Mouse (Mus musculus) CH12.LX (cell line): ENCODE data around the gene Zfp638. TPM values are rescaled to one million over a fixed set of nuclear protein-coding genes. Genes with fewer than 3 reads are reported as not detected.

Experiments used
- DNase-seq: peaks from one replicate; pipeline ENCODE4 v3.0.0-alpha.2; 2013; ENCODE audit errors: extremely low read depth
- H3K27ac ChIP-seq: 2 replicates; pipeline ENCODE4 v1.5.1; 2012; ENCODE audit warnings: low read depth, mild to moderate bottlenecking, control low read depth, moderate library complexity; ENCODE audit not compliant: insufficient read depth
- H3K27me3 ChIP-seq: replicated peaks from 2 replicates; pipeline ENCODE3; 2012; ENCODE audit warnings: inconsistent platforms
- H3K36me3 ChIP-seq, 2 experiments: replicated peaks in 1 of 2; 2 replicates each; pipeline versions ENCODE3 to v1.6.1; 2012; ENCODE audit warnings: inconsistent platforms in 1 of 2, low read length in 1 of 2, mild to moderate bottlenecking in 1 of 2, mixed read lengths in 1 of 2, moderate library complexity in 1 of 2; ENCODE audit not compliant: control insufficient read depth in 1 of 2, insufficient read depth in 1 of 2
- H3K4me1 ChIP-seq, 2 experiments: 2 replicates each; pipeline ENCODE4 v1.6.1; 2012; ENCODE audit warnings: inconsistent platforms in 1 of 2, moderate library complexity in 1 of 2; ENCODE audit not compliant: insufficient read depth in 2 of 2, control insufficient read depth in 1 of 2
- H3K4me2 ChIP-seq: 2 replicates; pipeline ENCODE4 v1.6.1; 2012; ENCODE audit warnings: low read depth, mild to moderate bottlenecking, control low read depth; ENCODE audit not compliant: poor library complexity, insufficient read depth, severe bottlenecking
- H3K4me3 ChIP-seq, 3 experiments: fragments of 150-350 bp in 1 of 3; sonication (generic) in 1 of 3; replicated peaks in 1 of 3; 2 replicates each; pipeline versions ENCODE3 to v1.5.1; 2011 to 2012; ENCODE audit warnings: low read depth in 2 of 3, low read length in 2 of 3, mild to moderate bottlenecking in 2 of 3, moderate library complexity in 2 of 3, control low read depth in 1 of 3, improper control_type of control experiment in 1 of 3, inconsistent platforms in 1 of 3, mixed read lengths in 1 of 3; ENCODE audit not compliant: poor library complexity in 1 of 3
- H3K79me2 ChIP-seq: replicated peaks from 2 replicates; pipeline ENCODE4 v1.6.1; 2012; ENCODE audit warnings: mild to moderate bottlenecking, moderate library complexity; ENCODE audit not compliant: control insufficient read depth, poor library complexity, insufficient read depth, severe bottlenecking; ENCODE audit errors: extremely low read depth
- H3K9ac ChIP-seq: 2 replicates; pipeline ENCODE4 v1.6.1; 2012; ENCODE audit warnings: low read depth, mild to moderate bottlenecking, control low read depth, moderate library complexity; ENCODE audit not compliant: insufficient read depth
- H3K9me3 ChIP-seq: replicated peaks from 2 replicates; pipeline ENCODE3; 2012; ENCODE audit warnings: low read length, inconsistent platforms, mixed read lengths
- CHD2 ChIP-seq: IDR thresholded peaks from 2 replicates; pipeline ENCODE4 v1.6.1; 2011; ENCODE audit warnings: low read length, improper control_type of control experiment
- ELF1 ChIP-seq: IDR thresholded peaks from 2 replicates; pipeline ENCODE4 v1.6.1; 2014; ENCODE audit warnings: low read depth, mild to moderate bottlenecking, inconsistent platforms, low read length, improper control_type of control experiment
- HCFC1 ChIP-seq: IDR thresholded peaks from 2 replicates; pipeline ENCODE4 v1.6.1; 2012; ENCODE audit warnings: low read depth, mild to moderate bottlenecking, inconsistent platforms, low read length, improper control_type of control experiment
- JUN ChIP-seq: IDR thresholded peaks from 2 replicates; pipeline ENCODE4 v1.6.1; 2011; ENCODE audit warnings: low read depth, mild to moderate bottlenecking, low read length, improper control_type of control experiment, moderate library complexity; ENCODE audit not compliant: insufficient read depth
- JUND ChIP-seq: conservative IDR thresholded peaks from 2 replicates; pipeline ENCODE4 v1.6.1; 2011; ENCODE audit warnings: low read depth, low read length, improper control_type of control experiment
- KAT2A ChIP-seq: IDR thresholded peaks from 2 replicates; pipeline ENCODE4 v1.6.1; 2012; ENCODE audit warnings: low read length, improper control_type of control experiment, inconsistent platforms; ENCODE audit not compliant: insufficient replicate concordance
- MAX ChIP-seq: IDR thresholded peaks from 2 replicates; pipeline ENCODE4 v1.6.1; 2011; ENCODE audit warnings: low read length, improper control_type of control experiment
- MAZ ChIP-seq: IDR thresholded peaks from 2 replicates; pipeline ENCODE4 v1.6.1; 2012; ENCODE audit warnings: low read depth, mild to moderate bottlenecking, inconsistent platforms, low read length, improper control_type of control experiment, moderate library complexity
- MYC ChIP-seq: IDR thresholded peaks from 2 replicates; pipeline ENCODE4 v1.6.1; 2011; ENCODE audit warnings: low read depth, mild to moderate bottlenecking, improper control_type of control experiment, low read length
- NRF1 ChIP-seq: IDR thresholded peaks from 2 replicates; pipeline ENCODE4 v1.6.1; 2014; ENCODE audit warnings: low read depth, mild to moderate bottlenecking, inconsistent platforms, low read length, improper control_type of control experiment, moderate library complexity
- POLR2A ChIP-seq: IDR thresholded peaks from 2 replicates; pipeline ENCODE4 v1.6.1; 2011; ENCODE audit warnings: low read depth, mild to moderate bottlenecking, improper control_type of control experiment, low read length
- RAD21 ChIP-seq: IDR thresholded peaks from 2 replicates; pipeline ENCODE4 v1.6.1; 2011; ENCODE audit warnings: low read depth, mild to moderate bottlenecking, low read length, improper control_type of control experiment, moderate library complexity
- RCOR1 ChIP-seq: conservative IDR thresholded peaks from 2 replicates; pipeline ENCODE4 v1.6.1; 2012; ENCODE audit warnings: low read depth, mild to moderate bottlenecking, inconsistent platforms, low read length, improper control_type of control experiment
- SIN3A ChIP-seq: IDR thresholded peaks from 2 replicates; pipeline ENCODE4 v1.6.1; 2012; ENCODE audit warnings: low read length, improper control_type of control experiment, inconsistent platforms
- SMC3 ChIP-seq: IDR thresholded peaks from 2 replicates; pipeline ENCODE4 v1.6.1; 2011; ENCODE audit warnings: low read depth, low read length, improper control_type of control experiment
- UBTF ChIP-seq: IDR thresholded peaks from 2 replicates; pipeline ENCODE4 v1.6.1; 2012; ENCODE audit warnings: low read depth, mild to moderate bottlenecking, inconsistent platforms, low read length, improper control_type of control experiment, moderate library complexity
- USF1 ChIP-seq: IDR thresholded peaks from 2 replicates; pipeline ENCODE4 v1.6.1; 2014; ENCODE audit warnings: low read depth, mild to moderate bottlenecking, inconsistent platforms, low read length, improper control_type of control experiment
- USF2 ChIP-seq: conservative IDR thresholded peaks from 2 replicates; pipeline ENCODE4 v1.6.1; 2011; ENCODE audit warnings: low read depth, low read length, improper control_type of control experiment
- ZKSCAN1 ChIP-seq: IDR thresholded peaks from 2 replicates; pipeline ENCODE4 v1.6.1; 2012; ENCODE audit warnings: low read depth, inconsistent platforms, low read length, improper control_type of control experiment, borderline replicate concordance
- dilution Hi-C: fragments of 300-500 bp; cut with MboI; formaldehyde crosslinking; loops from 2 replicates; pipeline ENCODE4 v1.14.3; 2020; ENCODE audit warnings: low sequenced_read_pairs; ENCODE audit not compliant: extremely low pct_unique_long_range_greater_than_20kb, extremely low pct_ligation_motif_present
- in situ Hi-C: fragments of 300-500 bp; cut with MboI; formaldehyde crosslinking; loops from 3 replicates; pipeline ENCODE4 v1.14.3; 2019; ENCODE audit warnings: low sequenced_read_pairs, low pct_ligation_motif_present, low pct_unique_long_range_greater_than_20kb, mixed read lengths
- polyA plus RNA-seq: library from polyadenylated mRNA; unstranded; fragments of >175 nt; gene quantifications from 2 replicates; pipeline ENCODE4 v1.2.1, GENCODE M21; 2012; ENCODE audit warnings: low read depth; ENCODE audit not compliant: insufficient read length
- total RNA-seq, 2 experiments: library from RNA; depleted of rRNA; stranded (reverse); fragments of 300-350 nt in 1 of 2; fragments of >200 nt in 1 of 2; gene quantifications; 2 replicates each; pipeline ENCODE4 v1.2.3; 2012 to 2014

Gene Zfp638
- total and polyA plus RNA-seq, 3 experiments = 42.1 to 57.3 (median 48.0) TPM

- Histone ChIP-seq H3K79me2 (no peaks in the 10 kb centered on the region), H3K4me2 (no peak overlapping the region), H3K36me3 (no peaks in the 10 kb centered on the region), H3K9ac (no peak overlapping the region), H3K4me3 (no peak overlapping the region), H3K27me3 (no peaks in the 10 kb centered on the region), H3K4me1 (peaks cover 0 to 19% of the 10 kb centered on the region in 2 experiments; a peak in 2 of 4 replicates), H3K27ac (no peak overlapping the region), H3K9me3 (no peaks in the 10 kb centered on the region)
- no peak for DNase-seq
- in situ Hi-C loops = loop anchor here (5.0 kb wide), 1 partner anchor 38 kb away; no protein-coding TSS in a partner anchor
- TF ChIP-seq JUND = no peak
- no peak for TF ChIP-seq NRF1
- TF ChIP-seq MAX = no peak
- no peak for TF ChIP-seq ELF1
- no peak for TF ChIP-seq MAZ
- no peak for TF ChIP-seq KAT2A
- TF ChIP-seq RAD21 = no peak
- TF ChIP-seq ZKSCAN1 = no peak
- TF ChIP-seq JUN = no peak
- no peak for TF ChIP-seq CHD2
- dilution Hi-C loops = no loop called here
Measured at GRCm38 (mm10) chr6:84018906-84019550, 152.1 kb downstream of the Zfp638 start.

GRCm38 (mm10) chr6:84020002-84020401, 153.1 kb downstream of the Zfp638 start:
- Histone ChIP-seq H3K36me3 (no peaks in the 10 kb centered on the region), H3K79me2 (no peaks in the 10 kb centered on the region), H3K4me2 (0 out of 2 replicates have a peak overlapping the region, but pooled peaks have one; percentile 35), H3K4me1 (peaks cover 0 to 19% of the 10 kb centered on the region in 2 experiments; a peak in 2 of 4 replicates), H3K27me3 (no peaks in the 10 kb centered on the region), H3K27ac (no peak overlapping the region), H3K4me3 (no peak overlapping the region), H3K9ac (no peak overlapping the region), H3K9me3 (no peaks in the 10 kb centered on the region)
- dilution Hi-C loops (no loop called here), in situ Hi-C loops (no loop called here)
- no peak for TF ChIP-seq MYC
- no peak for TF ChIP-seq SIN3A
- TF ChIP-seq USF2 = no peak
- no peak for TF ChIP-seq RCOR1
- no peak for TF ChIP-seq UBTF
- no peak for TF ChIP-seq ZKSCAN1
- no peak for TF ChIP-seq SMC3
- no peak for TF ChIP-seq HCFC1
- no peak for TF ChIP-seq USF1
- no peak for TF ChIP-seq POLR2A
- TF ChIP-seq JUN = no peak
- no peak for TF ChIP-seq CHD2
- peak; percentile 27 for DNase-seq
